Mouse (Mus musculus): ENCODE data around the gene Taf3. TPM values are rescaled to one million over a fixed set of nuclear protein-coding genes. Genes with fewer than 3 reads are reported as not detected.

Taf3 gene
- polyA plus RNA-seq (2012; rRNA removed): 2.8 and 4.0 TPM in 2 replicates

- under 1% methylated on average over 36 of the region's 36 CpGs for WGBS
- DNase-seq (ENCODE audit: low read depth, low spot score): peak; percentile 73
These were observed at the start of gene Taf3 for GRCm38 (mm10) chr2:10048461-10048860. Gene Taf3, minus strand, starts transcription at chr2:10048596.

GRCm38 (mm10) chr2:10094327-10095100, 46.1 kb upstream of the Taf3 start:
- WGBS: 46% methylated on average over 14 of the region's 14 CpGs
- DNase-seq (ENCODE audit: low read depth, low spot score): no peak

GRCm38 (mm10) chr2:10087256-10087850, 39.0 kb upstream of the Taf3 start:
- no peak for DNase-seq (ENCODE audit: low read depth, low spot score)
- WGBS: 54% methylated on average over 8 of the region's 8 CpGs

- WGBS: 78% methylated on average over 1 of the region's 1 CpGs
- no peak for DNase-seq (ENCODE audit: low read depth, low spot score)
These were observed 34.3 kb upstream of the Taf3 start for GRCm38 (mm10) chr2:10082737-10083136.

GRCm38 (mm10) chr2:10081453-10082080, 33.2 kb upstream of the Taf3 start:
- DNase-seq (ENCODE audit: low read depth, low spot score): no peak
- 82% methylated on average over 5 of the region's 5 CpGs for whole genome bisulfite sequencing

GRCm38 (mm10) chr2:10080310-10081010, 32.1 kb upstream of the Taf3 start, which contains the start of the genes Atp5c1 and Kin:
Gene Atp5c1, minus strand, starts transcription at chr2:10080510.
Gene Kin, plus strand, starts transcription at chr2:10080593.
- under 1% methylated on average over 61 of the region's 61 CpGs for WGBS
- DNase-seq (ENCODE audit: low read depth, low spot score): peak; percentile 84

- under 1% methylated on average over 28 of the region's 28 CpGs for WGBS
- DNase-seq (ENCODE audit: low read depth, low spot score): no peak
These were observed 31.4 kb upstream of the Taf3 start for GRCm38 (mm10) chr2:10079745-10080309.

GRCm38 (mm10) chr2:10076675-10077074, 28.3 kb upstream of the Taf3 start:
- 58% methylated on average over 8 of the region's 8 CpGs for WGBS
- no peak for DNase-seq (ENCODE audit: low read depth, low spot score)

- DNase-seq (ENCODE audit: low read depth, low spot score): no peak
- 44% methylated on average over 7 of the region's 7 CpGs for WGBS
These were observed 26.1 kb upstream of the Taf3 start for GRCm38 (mm10) chr2:10074470-10074869.

GRCm38 (mm10) chr2:10071751-10072150, 23.4 kb upstream of the Taf3 start:
- DNase-seq (ENCODE audit: low read depth, low spot score): no peak
- 66% methylated on average over 7 of the region's 7 CpGs for WGBS

GRCm38 (mm10) chr2:10058836-10059235, 10.4 kb upstream of the Taf3 start:
- 79% methylated on average over 5 of the region's 5 CpGs for WGBS
- DNase-seq (ENCODE audit: low read depth, low spot score): no peak

- WGBS: 94% methylated on average over 1 of the region's 1 CpGs
- DNase-seq (ENCODE audit: low read depth, low spot score): no peak
These were observed 3.6 kb upstream of the Taf3 start for GRCm38 (mm10) chr2:10051996-10052395.

GRCm38 (mm10) chr2:10050878-10051277, 2.5 kb upstream of the Taf3 start:
- DNase-seq (ENCODE audit: low read depth, low spot score): no peak
- 92% methylated on average over 3 of the region's 3 CpGs for WGBS

- WGBS: 11% methylated on average over 10 of the region's 10 CpGs
- DNase-seq (ENCODE audit: low read depth, low spot score): no peak
These were observed 1.1 kb upstream of the Taf3 start for GRCm38 (mm10) chr2:10049456-10049855.

- no peak for DNase-seq (ENCODE audit: low read depth, low spot score)
- WGBS: under 1% methylated on average over 47 of the region's 47 CpGs
These were observed 499 bp downstream of the Taf3 start for GRCm38 (mm10) chr2:10047758-10048436.

- WGBS: 87% methylated on average over 3 of the region's 3 CpGs
- no peak for DNase-seq (ENCODE audit: low read depth, low spot score)
These were observed 13.4 kb downstream of the Taf3 start for GRCm38 (mm10) chr2:10034976-10035375.

- 36% methylated on average over 4 of the region's 4 CpGs for WGBS
- no peak for DNase-seq (ENCODE audit: low read depth, low spot score)
These were observed 14.7 kb downstream of the Taf3 start for GRCm38 (mm10) chr2:10033684-10034083.

GRCm38 (mm10) chr2:10029755-10030154, 18.6 kb downstream of the Taf3 start:
- 86% methylated on average over 7 of the region's 7 CpGs for WGBS
- DNase-seq (ENCODE audit: low read depth, low spot score): no peak

- no peak for DNase-seq (ENCODE audit: low read depth, low spot score)
- WGBS: 72% methylated on average over 6 of the region's 6 CpGs
These were observed 24.1 kb downstream of the Taf3 start for GRCm38 (mm10) chr2:10024264-10024663.
